Mouse (Mus musculus) spleen, adult 18-20 months (tissue): ENCODE results near the gene Arl16.
A peak's percentile ranks its signal among the peaks of the same experiment; 100 is the strongest.

ENCODE experiments used
- DNase-seq, 2 experiments: peaks; one replicate each; pipeline ENCODE4 v3.0.0; 2022; ENCODE audit warnings: mixed read lengths in 2 of 2

The Arl16 gene

GRCm38 (mm10) chr11:120445475-120445874, 21.9 kb downstream of the Arl16 start:
- no peak for DNase-seq

- no peak for DNase-seq
Measured at GRCm38 (mm10) chr11:120444106-120444505, 23.3 kb downstream of the Arl16 start.

- DNase-seq: no peak
Measured at GRCm38 (mm10) chr11:120442765-120443280, 24.6 kb downstream of the Arl16 start.

GRCm38 (mm10) chr11:120442344-120442743, 25.1 kb downstream of the Arl16 start, which contains the start of gene Tspan10:
Tspan10 (plus strand) TSS chr11:120442644.
- no peak for DNase-seq

- no peak for DNase-seq
Measured at GRCm38 (mm10) chr11:120437857-120438385, 29.5 kb downstream of the Arl16 start.

GRCm38 (mm10) chr11:120437152-120437856, 30.1 kb downstream of the Arl16 start, which contains the start of gene Nploc4:
Nploc4 (minus strand) TSS chr11:120437708.
- peak; percentile 74 to 87 for DNase-seq

GRCm38 (mm10) chr11:120426727-120427126, 40.7 kb downstream of the Arl16 start:
- no peak for DNase-seq

GRCm38 (mm10) chr11:120423569-120424295, 43.7 kb downstream of the Arl16 start:
- DNase-seq: peak; percentile 17 to 66

GRCm38 (mm10) chr11:120422651-120423568, 44.5 kb downstream of the Arl16 start:
- no peak for DNase-seq

GRCm38 (mm10) chr11:120418592-120418991, 48.8 kb downstream of the Arl16 start:
- DNase-seq: no peak

GRCm38 (mm10) chr11:120417852-120418251, 49.6 kb downstream of the Arl16 start:
- no peak for DNase-seq
